Mouse (Mus musculus): ENCODE measurements at regions not wholly inside any gene's neighbourhood (a gene's known extent, or its start where the extent isn't known, plus 50 kb on each side); places are given as distances from the start of the nearest gene placed in this dataset.

DNA sequence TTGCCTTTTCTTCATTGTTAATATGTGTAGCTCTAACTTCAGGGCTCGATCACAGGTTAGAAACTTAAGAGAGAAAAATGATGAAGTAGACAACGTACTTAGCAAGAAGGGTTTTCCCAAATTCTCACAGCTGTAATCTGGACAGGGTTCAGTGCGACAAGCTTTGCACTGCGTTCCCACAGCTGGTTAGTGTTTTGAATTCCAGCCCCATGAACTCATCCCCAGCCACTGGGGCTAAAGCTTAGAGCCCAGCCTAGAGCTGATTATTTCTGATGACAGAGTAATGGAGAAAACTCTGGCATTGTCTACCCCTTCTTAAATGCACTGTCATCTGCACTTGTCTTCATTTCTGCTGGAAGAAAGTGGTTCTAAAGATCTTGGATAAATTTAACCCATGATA is 319.7 kb upstream of the Jag1 start:
- TF ChIP-seq CTCF (IDR thresholded peaks at IDR 0.05; ENCODE audit: extremely low read depth, insufficient read depth, insufficient read length, insufficient replicate concordance) (no peak), POLR2A (IDR thresholded peaks at IDR 0.05; ENCODE audit: low read depth, low read length) (no peak)
